Comparison of ENCODE assay signal across 30 mouse cellular contexts in genomic region chr8:122427607-122428006, GRCm38 (mm10). TPM values are rescaled to one million over a fixed set of nuclear protein-coding genes. Genes with fewer than 3 reads are reported as not detected.
"Had no signal": no experiment of that assay in that cellular context is flagged by ENCODE, and none has a peak within 500 bp of the region (broad histone marks: within the 10 kb centered on the region; RNA-seq: fewer than 3 reads in every experiment).

No protein-coding gene starts in this region.

- H3K4me3 ChIP-seq: layer of hippocampus, adult 2 months; limb, embryonic 12.5 days; limb, embryonic 15.5 days; liver, embryonic 15.5 days; midbrain, embryonic 10.5 days; midbrain, embryonic 13.5 days; neural tube, embryonic 12.5 days had no signal

- H3K4me2 ChIP-seq: limb, embryonic 12.5 days; limb, embryonic 15.5 days; liver, embryonic 11.5 days; liver, embryonic 15.5 days; midbrain, embryonic 13.5 days; neural tube, embryonic 12.5 days had no signal

- H3K9ac ChIP-seq: limb, embryonic 12.5 days; limb, embryonic 15.5 days; liver, embryonic 15.5 days; midbrain, embryonic 13.5 days; neural tube, embryonic 12.5 days had no signal

- H3K36me3 ChIP-seq: midbrain, embryonic 13.5 days; neural tube, embryonic 12.5 days had no signal

- H3K27me3 ChIP-seq: limb, embryonic 12.5 days; limb, embryonic 15.5 days; neural tube, embryonic 12.5 days had no signal

- H3K27ac ChIP-seq: kidney, postnatal 0 days; layer of hippocampus, adult 2 months; limb, embryonic 12.5 days; limb, embryonic 15.5 days; liver, embryonic 15.5 days; midbrain, embryonic 10.5 days; midbrain, embryonic 13.5 days; neural tube, embryonic 12.5 days; stomach, postnatal 0 days had no signal

- ATAC-seq: intestine, postnatal 0 days; midbrain, embryonic 13.5 days; midbrain, embryonic 16.5 days had no signal

- H3K9me3 ChIP-seq: limb, embryonic 12.5 days; limb, embryonic 15.5 days; liver, embryonic 15.5 days; midbrain, embryonic 10.5 days; midbrain, embryonic 13.5 days; neural tube, embryonic 12.5 days had no signal

- DNase-seq: kidney, adult 2 months; kidney, postnatal 25 days; layer of hippocampus, adult 9-11 months; lung, adult 2 months; lung, postnatal 14 days; lung, postnatal 4 days; retina, postnatal 1 day; right cerebral cortex, postnatal 25 days; thymus, postnatal 25 days had no signal

RNA-seq across cellular contexts. Expression of gene Il17c, which starts 5.8 kb away (rescaled TPM):
- total RNA-seq: layer of hippocampus, adult 2 months; layer of hippocampus, postnatal 25 days; left cerebral cortex, adult 18-20 months; left cerebral cortex, postnatal 10 days; left cerebral cortex, postnatal 36 days; megakaryocyte progenitor cell, adult 5-6 weeks; neutrophil, adult 5-6 weeks had no signal
- polyA plus RNA-seq: intestine, embryonic 14.5 days; intestine, postnatal 0 days; kidney, embryonic 14.5 days; kidney, postnatal 0 days; limb, embryonic 12.5 days; liver, embryonic 11.5 days; liver, embryonic 15.5 days; lung, embryonic 16.5 days; midbrain, embryonic 10.5 days; midbrain, embryonic 13.5 days; midbrain, embryonic 16.5 days; neural tube, embryonic 12.5 days had no signal

RNA-seq across cellular contexts. Expression of gene Snai3, which starts 32.9 kb away (rescaled TPM):
- total RNA-seq: layer of hippocampus, adult 2 months; layer of hippocampus, postnatal 25 days; left cerebral cortex, postnatal 10 days had no signal
- polyA plus RNA-seq: midbrain, embryonic 10.5 days; midbrain, embryonic 13.5 days; midbrain, embryonic 16.5 days; neural tube, embryonic 12.5 days had no signal
